Mouse (Mus musculus): Measurements from ENCODE around the gene Hmgb2. TPM values are rescaled to one million over a fixed set of nuclear protein-coding genes. Genes with fewer than 3 reads are reported as not detected.
A peak's percentile ranks its signal among the peaks of the same experiment; 100 is the strongest.
"Not testable (repeated sequence)": the region's sequence is repeated elsewhere in the genome, so short reads cannot be mapped to it uniquely, and the experiment has no call there.

Hmgb2 gene
- polyA plus RNA-seq, 1 experiment from 2014 or later, result 587 TPM

GRCm38 (mm10) chr8:57489366-57489765 is 22.3 kb upstream of the Hmgb2 start:
- Histone ChIP-seq H3K36me3 (replicated peaks) (peaks cover 8% of the 10 kb centered on the region), H3K9me3 (no peaks in the 10 kb centered on the region), H3K27me3 (replicated peaks; ENCODE audit: low read depth, poor library complexity, severe bottlenecking) (no peaks in the 10 kb centered on the region), H3K4me1 (peaks cover 12% of the 10 kb centered on the region), H3K4me3 (no peak overlapping the region), H3K27ac (replicated peaks) (no peak overlapping the region)
- DNase-seq (ENCODE audit: low spot score), result no peak
- 97% methylated on average over 1 of the region's 1 CpGs for WGBS

GRCm38 (mm10) chr8:57489896-57490295 is 21.8 kb upstream of the Hmgb2 start:
- Histone ChIP-seq H3K4me1 (peaks cover 12% of the 10 kb centered on the region), H3K4me3 (no peak overlapping the region), H3K9me3 (no peaks in the 10 kb centered on the region), H3K27ac (replicated peaks) (no peak overlapping the region), H3K27me3 (replicated peaks; ENCODE audit: low read depth, poor library complexity, severe bottlenecking) (no peaks in the 10 kb centered on the region), H3K36me3 (replicated peaks) (peaks cover 6% of the 10 kb centered on the region)
- no peak for DNase-seq (ENCODE audit: low spot score)

GRCm38 (mm10) chr8:57491873-57492272 is 19.8 kb upstream of the Hmgb2 start:
- WGBS, result 95% methylated on average over 4 of the region's 4 CpGs
- Histone ChIP-seq H3K9me3 (no peaks in the 10 kb centered on the region), H3K4me1 (peaks cover 4% of the 10 kb centered on the region; the same call in 1 of the 2 replicates), H3K4me3 (no peak overlapping the region), H3K36me3 (replicated peaks) (0 out of 2 replicates have a peak, but pooled peaks cover 5% of the 10 kb centered on the region), H3K27me3 (replicated peaks; ENCODE audit: low read depth, poor library complexity, severe bottlenecking) (no peaks in the 10 kb centered on the region), H3K27ac (replicated peaks) (no peak overlapping the region)
- DNase-seq (ENCODE audit: low spot score), result no peak

GRCm38 (mm10) chr8:57498494-57498846 is 13.2 kb upstream of the Hmgb2 start:
- 0 out of 2 replicates have a peak, but pooled peaks cover 8% of the 10 kb centered on the region for H3K36me3 ChIP-seq (replicated peaks)
- no peak overlapping the region for H3K27ac ChIP-seq (replicated peaks)
- 59% methylated on average over 8 of the region's 8 CpGs for WGBS
- no peak overlapping the region for H3K4me3 ChIP-seq
- peaks cover 6% of the 10 kb centered on the region; the same call in 1 of the 2 replicates for H3K4me1 ChIP-seq
- no peak for DNase-seq (ENCODE audit: low spot score)
- no peaks in the 10 kb centered on the region for H3K27me3 ChIP-seq (replicated peaks; ENCODE audit: low read depth, poor library complexity, severe bottlenecking)
- H3K9me3 ChIP-seq, result no peaks in the 10 kb centered on the region

GRCm38 (mm10) chr8:57498847-57499511 is 12.7 kb upstream of the Hmgb2 start:
- Histone ChIP-seq H3K36me3 (replicated peaks) (0 out of 2 replicates have a peak, but pooled peaks cover 8% of the 10 kb centered on the region), H3K4me1 (peaks cover 6% of the 10 kb centered on the region; the same call in 1 of the 2 replicates), H3K4me3 (no peak overlapping the region), H3K27ac (replicated peaks) (no peak overlapping the region), H3K9me3 (no peaks in the 10 kb centered on the region), H3K27me3 (replicated peaks; ENCODE audit: low read depth, poor library complexity, severe bottlenecking) (no peaks in the 10 kb centered on the region)
- WGBS, result 74% methylated on average over 17 of the region's 17 CpGs
- no peak for DNase-seq (ENCODE audit: low spot score)

GRCm38 (mm10) chr8:57503641-57504040 is 8.1 kb upstream of the Hmgb2 start:
- no peaks in the 10 kb centered on the region for H3K9me3 ChIP-seq
- H3K27me3 ChIP-seq (replicated peaks; ENCODE audit: low read depth, poor library complexity, severe bottlenecking), result no peaks in the 10 kb centered on the region
- 52% methylated on average over 5 of the region's 5 CpGs for WGBS
- H3K27ac ChIP-seq (replicated peaks), result no peak overlapping the region; the same call in 1 of the 2 replicates
- peaks cover 2% of the 10 kb centered on the region; the same call in 1 of the 2 replicates for H3K36me3 ChIP-seq (replicated peaks)
- H3K4me1 ChIP-seq, result peaks cover 3% of the 10 kb centered on the region; the same call in 1 of the 2 replicates
- DNase-seq (ENCODE audit: low spot score), result peak; percentile 83
- no peak overlapping the region for H3K4me3 ChIP-seq

GRCm38 (mm10) chr8:57505500-57505899 is 6.2 kb upstream of the Hmgb2 start:
- WGBS, result 86% methylated on average over 1 of the region's 1 CpGs
- not testable (repeated sequence) for H3K9me3 ChIP-seq; H3K4me3 ChIP-seq; H3K36me3 ChIP-seq (replicated peaks); H3K27ac ChIP-seq (replicated peaks); H3K27me3 ChIP-seq (replicated peaks; ENCODE audit: low read depth, poor library complexity, severe bottlenecking); H3K4me1 ChIP-seq
- DNase-seq (ENCODE audit: low spot score), result peak; percentile 6

GRCm38 (mm10) chr8:57507556-57508063 is 4.1 kb upstream of the Hmgb2 start:
- 87% methylated on average over 4 of the region's 4 CpGs for WGBS
- Histone ChIP-seq H3K27me3 (replicated peaks; ENCODE audit: low read depth, poor library complexity, severe bottlenecking) (no peaks in the 10 kb centered on the region), H3K4me1 (peaks cover 9% of the 10 kb centered on the region), H3K36me3 (replicated peaks) (peaks cover 5% of the 10 kb centered on the region), H3K9me3 (no peaks in the 10 kb centered on the region), H3K4me3 (no peak overlapping the region), H3K27ac (replicated peaks) (no peak overlapping the region)
- no peak for DNase-seq (ENCODE audit: low spot score)

GRCm38 (mm10) chr8:57508657-57509056 is 3.0 kb upstream of the Hmgb2 start:
- H3K4me3 ChIP-seq, result no peak overlapping the region
- peaks cover 13% of the 10 kb centered on the region for H3K4me1 ChIP-seq
- 83% methylated on average over 4 of the region's 4 CpGs for WGBS
- H3K27ac ChIP-seq (replicated peaks), result no peak overlapping the region
- no peaks in the 10 kb centered on the region for H3K9me3 ChIP-seq
- no peaks in the 10 kb centered on the region for H3K27me3 ChIP-seq (replicated peaks; ENCODE audit: low read depth, poor library complexity, severe bottlenecking)
- no peak for DNase-seq (ENCODE audit: low spot score)
- H3K36me3 ChIP-seq (replicated peaks), result peaks cover 13% of the 10 kb centered on the region

GRCm38 (mm10) chr8:57510791-57511315 is 854 bp upstream of the Hmgb2 start:
- H3K4me3 ChIP-seq, result peak overlapping the region; percentile 92
- H3K9me3 ChIP-seq, result no peaks in the 10 kb centered on the region
- WGBS, result 2% methylated on average over 31 of the region's 31 CpGs
- peaks cover 18% of the 10 kb centered on the region for H3K4me1 ChIP-seq
- H3K36me3 ChIP-seq (replicated peaks), result peaks cover 33% of the 10 kb centered on the region
- no peak for DNase-seq (ENCODE audit: low spot score)
- H3K27me3 ChIP-seq (replicated peaks; ENCODE audit: low read depth, poor library complexity, severe bottlenecking), result no peaks in the 10 kb centered on the region
- H3K27ac ChIP-seq (replicated peaks), result peak overlapping the region; percentile 100

GRCm38 (mm10) chr8:57512141-57513056 is 692 bp downstream of the Hmgb2 start:
- under 1% methylated on average over 96 of the region's 96 CpGs for WGBS

GRCm38 (mm10) chr8:57513178-57513661 is 1.5 kb downstream of the Hmgb2 start:
- Histone ChIP-seq H3K4me1 (peaks cover 18% of the 10 kb centered on the region), H3K4me3 (peak overlapping the region; percentile 92), H3K27ac (replicated peaks) (peak overlapping the region; percentile 100), H3K36me3 (replicated peaks) (peaks cover 56% of the 10 kb centered on the region)
- WGBS, result 37% methylated on average over 10 of the region's 10 CpGs
- H3K9me3 ChIP-seq; DNase-seq (ENCODE audit: low spot score); H3K27me3 ChIP-seq (replicated peaks; ENCODE audit: low read depth, poor library complexity, severe bottlenecking): not testable (repeated sequence)

More at GRCm38 (mm10) chr8:57512141-57513056, 692 bp downstream of the Hmgb2 start:
- Histone ChIP-seq H3K36me3 (replicated peaks) (peaks cover 48% of the 10 kb centered on the region), H3K27ac (replicated peaks) (peak overlapping the region; percentile 100), H3K9me3 (no peaks in the 10 kb centered on the region), H3K4me3 (peak overlapping the region; percentile 92), H3K4me1 (peaks cover 18% of the 10 kb centered on the region), H3K27me3 (replicated peaks; ENCODE audit: low read depth, poor library complexity, severe bottlenecking) (no peaks in the 10 kb centered on the region)
- peak; percentile 80 for DNase-seq (ENCODE audit: low spot score)
